Mouse (Mus musculus) midbrain, embryonic 15.5 days (tissue): ENCODE measurements around the gene Tsc22d4. TPM values are rescaled to one million over a fixed set of nuclear protein-coding genes. Genes with fewer than 3 reads are reported as not detected.

ENCODE experiments used
- ATAC-seq: fragments of 200-750 bp; cut with Nextera tagmentation; replicated peaks from 2 replicates; pipeline ENCODE4 v1.8.0; 2017; ENCODE audit warnings: moderate TSS enrichment
- H3K27ac ChIP-seq: fragments of 300-500 bp; sonication (generic); 2 replicates; pipeline ENCODE4 v1.5.1; 2015; ENCODE audit warnings: mild to moderate bottlenecking, inconsistent platforms
- H3K27me3 ChIP-seq: fragments of 300-500 bp; sonication (generic); replicated peaks from 2 replicates; pipeline ENCODE4 v1.6.1; 2015; ENCODE audit warnings: inconsistent platforms
- H3K36me3 ChIP-seq: fragments of 300-500 bp; sonication (generic); replicated peaks from 2 replicates; pipeline ENCODE4 v1.6.1; 2015; ENCODE audit warnings: inconsistent platforms
- H3K4me1 ChIP-seq: fragments of 300-500 bp; sonication (generic); 2 replicates; pipeline ENCODE4 v1.6.1; 2015; ENCODE audit warnings: inconsistent platforms
- H3K4me2 ChIP-seq: fragments of 300-500 bp; sonication (generic); 2 replicates; pipeline ENCODE4 v1.6.1; 2015; ENCODE audit warnings: inconsistent platforms, mild to moderate bottlenecking, moderate library complexity
- H3K4me3 ChIP-seq: fragments of 300-500 bp; sonication (generic); 2 replicates; pipeline ENCODE4 v1.5.1; 2015; ENCODE audit warnings: mild to moderate bottlenecking, inconsistent platforms
- H3K9ac ChIP-seq: fragments of 300-500 bp; sonication (generic); 2 replicates; pipeline ENCODE4 v1.6.1; 2015; ENCODE audit warnings: mild to moderate bottlenecking, inconsistent platforms
- H3K9me3 ChIP-seq: fragments of 300-500 bp; sonication (generic); 2 replicates; pipeline ENCODE4 v1.6.1; 2016; ENCODE audit warnings: inconsistent platforms
- WGBS: fragments of 180-500 bp; shearing (Covaris S2); methylation state at CpG from one replicate; pipeline ENCODE4 v1.1.7; 2015; ENCODE audit warnings: mixed read lengths; 5-methylcytosine and 5-hydroxymethylcytosine counted together
- polyA plus RNA-seq: library from polyadenylated mRNA; unstranded; fragments of >200 nt; fragmentation: Nextera tagmentation; extraction: Ambion mirVana; gene quantifications from 2 replicates; pipeline ENCODE4 v1.2.1, GENCODE M21; 2015

Tsc22d4 gene
- polyA plus RNA-seq, 1 experiment from 2014 or later, result 58.0 TPM

DNA sequence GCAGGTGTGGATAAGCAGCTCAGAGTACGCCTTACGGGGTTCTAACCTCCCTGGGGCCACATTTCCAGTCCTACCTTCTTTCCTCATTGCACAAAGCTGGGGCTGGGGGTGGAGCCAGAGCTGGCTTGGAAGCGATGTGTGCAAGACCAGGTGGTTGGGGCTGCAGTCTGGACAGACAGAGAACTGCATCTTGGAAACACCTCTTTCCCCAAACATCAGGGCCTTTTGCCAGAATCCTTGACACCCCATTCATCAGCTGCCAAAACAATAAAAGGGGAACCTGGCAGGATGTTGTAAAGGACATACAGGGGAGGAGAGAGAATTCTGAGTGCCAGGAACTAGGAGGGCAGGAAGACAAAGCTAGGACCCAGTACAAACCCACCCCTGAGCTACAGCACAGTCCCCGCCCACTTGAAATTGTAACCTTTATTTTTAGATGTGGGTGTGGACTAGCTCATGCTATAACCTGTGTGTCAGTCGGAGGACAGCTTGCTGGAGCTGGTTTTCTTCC, 30.9 kb downstream of the Tsc22d4 start:
- Histone ChIP-seq H3K36me3 (peaks cover 5% of the 10 kb centered on the region; the same call in 1 of the 2 replicates), H3K9ac (no peak overlapping the region), H3K4me2 (no peak overlapping the region), H3K27me3 (no peaks in the 10 kb centered on the region), H3K9me3 (no peaks in the 10 kb centered on the region), H3K4me1 (peaks cover 19% of the 10 kb centered on the region), H3K4me3 (no peak overlapping the region), H3K27ac (no peak overlapping the region)
- ATAC-seq, result no peak
- 43% methylated on average over 5 of the region's 5 CpGs for WGBS

DNA sequence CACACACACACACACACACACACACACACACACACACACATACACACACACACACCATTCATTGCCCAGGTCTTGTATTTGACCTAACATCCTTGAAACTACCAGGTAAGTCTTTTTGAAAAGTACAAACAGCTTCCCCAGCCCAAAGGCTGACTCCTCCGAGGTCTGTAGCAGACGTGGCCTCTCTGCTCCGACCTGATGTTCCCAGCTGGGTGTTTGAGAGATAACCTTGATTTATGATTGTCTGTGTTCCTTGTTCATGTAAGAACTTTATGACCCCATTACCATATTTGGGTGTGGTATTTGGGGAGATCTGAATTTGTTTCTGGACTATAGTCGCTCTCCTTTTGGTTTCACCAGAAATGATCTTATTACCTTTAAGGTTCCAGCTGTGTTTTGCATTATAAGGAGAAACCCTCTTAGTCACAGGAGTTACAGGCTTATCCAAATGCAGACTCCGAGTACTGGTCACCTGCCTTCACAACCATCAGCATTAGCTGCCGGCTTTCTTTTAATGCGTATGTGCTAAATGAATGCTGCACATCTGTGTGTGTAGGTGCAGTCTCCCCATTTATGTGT, 31.8 kb downstream of the Tsc22d4 start:
- no peak overlapping the region for H3K9ac ChIP-seq
- no peaks in the 10 kb centered on the region for H3K9me3 ChIP-seq
- H3K27me3 ChIP-seq, result no peaks in the 10 kb centered on the region
- no peak for ATAC-seq
- no peak overlapping the region for H3K4me2 ChIP-seq
- H3K27ac ChIP-seq, result peak overlapping the region; percentile 88
- H3K36me3 ChIP-seq, result peaks cover 7% of the 10 kb centered on the region; the same call in 1 of the 2 replicates
- WGBS, result 88% methylated on average over 7 of the region's 7 CpGs
- H3K4me3 ChIP-seq, result no peak overlapping the region
- peaks cover 27% of the 10 kb centered on the region for H3K4me1 ChIP-seq

DNA sequence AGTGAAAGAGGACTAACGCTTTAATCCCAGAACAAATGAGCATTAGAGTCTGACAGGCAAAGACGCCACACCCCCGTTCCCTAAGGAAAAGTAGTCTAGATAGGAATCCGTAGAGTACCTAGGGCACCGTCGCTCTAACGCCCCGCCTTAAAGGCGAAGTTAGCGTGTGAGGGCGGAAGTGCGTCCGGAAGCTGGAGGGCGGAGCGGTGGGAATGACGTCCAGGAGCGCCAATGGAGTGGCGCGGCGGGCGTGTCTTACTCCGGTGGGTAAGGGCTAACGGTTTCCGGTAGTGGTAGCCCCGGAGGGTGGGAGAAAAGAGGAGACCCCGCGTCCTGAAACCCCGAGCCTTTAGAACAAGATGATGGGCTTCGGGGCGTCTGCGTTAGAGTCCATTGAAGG, 33.1 kb downstream of the Tsc22d4 start, which contains the start of gene Ppp1r35:
Gene Ppp1r35 (plus strand): TSS at position 215 of the 400 bp plus-strand sequence.
- ATAC-seq, result peak; percentile 95
- H3K9ac ChIP-seq, result peak within 1 kb of the TSS; percentile 87
- no peaks in the 10 kb centered on the region for H3K27me3 ChIP-seq
- H3K27ac ChIP-seq, result peak within 1 kb of the TSS; percentile 88
- WGBS, result 0% methylated on average over 31 of the region's 31 CpGs
- no peaks in the 10 kb centered on the region for H3K9me3 ChIP-seq
- peak within 1 kb of the TSS; percentile 94 for H3K4me2 ChIP-seq
- H3K4me1 ChIP-seq, result peaks cover 40% of the 10 kb centered on the region
- H3K4me3 ChIP-seq, result peak within 1 kb of the TSS; percentile 92
- H3K36me3 ChIP-seq, result peaks cover 12% of the 10 kb centered on the region; the same call in 1 of the 2 replicates

DNA sequence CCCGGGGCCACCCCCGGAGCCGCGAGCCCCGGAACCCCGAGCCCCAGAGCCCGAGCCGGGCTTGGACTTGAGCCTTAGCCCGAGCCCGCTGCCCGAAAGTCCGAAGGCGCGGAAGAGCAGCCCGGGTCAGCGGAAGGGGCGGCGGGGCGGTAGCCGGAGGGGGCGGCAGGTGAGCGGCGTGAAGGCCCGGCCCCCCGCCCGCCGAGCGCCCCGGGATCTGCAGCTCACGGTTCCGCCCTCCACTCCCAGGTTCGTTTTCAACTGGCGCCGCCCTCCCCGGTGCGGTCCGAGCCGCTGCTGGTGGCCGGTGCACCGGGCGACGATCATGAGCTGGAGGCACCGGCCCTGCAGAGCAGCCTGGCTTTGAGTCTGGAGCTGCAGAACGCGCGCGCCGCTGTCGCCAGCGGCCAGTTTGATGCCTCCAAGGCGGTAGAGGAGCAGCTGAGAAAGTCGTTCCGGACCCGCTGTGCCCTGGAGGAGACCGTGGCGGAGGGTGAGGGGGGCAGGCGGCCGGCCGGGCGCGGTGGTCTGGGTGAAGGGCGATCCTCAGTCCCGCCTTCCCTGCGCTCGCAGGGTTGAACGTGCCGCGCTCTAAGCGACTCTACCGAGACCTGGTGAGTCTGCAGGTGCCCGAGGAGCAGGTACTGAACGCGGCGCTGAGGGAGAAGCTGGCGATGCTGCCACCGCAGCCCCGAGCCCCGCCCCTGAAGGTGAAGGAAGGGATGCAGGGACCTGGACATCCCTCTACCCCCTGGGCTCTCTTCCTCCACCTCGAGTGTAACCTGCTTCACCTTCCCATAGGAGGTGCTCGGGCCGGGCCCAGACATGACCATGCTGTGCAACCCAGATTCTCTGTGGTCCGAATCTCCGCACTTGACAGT, 33.8 kb downstream of the Tsc22d4 start:
- peak; percentile 25 for ATAC-seq
- peak overlapping the region; percentile 92 for H3K4me3 ChIP-seq
- peak overlapping the region; percentile 87 for H3K9ac ChIP-seq
- WGBS, result under 1% methylated on average over 61 of the region's 83 CpGs
- peak overlapping the region; percentile 88 for H3K27ac ChIP-seq
- H3K4me2 ChIP-seq, result peak overlapping the region; percentile 94
- no peaks in the 10 kb centered on the region for H3K9me3 ChIP-seq
- H3K36me3 ChIP-seq, result peaks cover 12% of the 10 kb centered on the region; the same call in 1 of the 2 replicates
- peaks cover 46% of the 10 kb centered on the region for H3K4me1 ChIP-seq
- H3K27me3 ChIP-seq, result no peaks in the 10 kb centered on the region

DNA sequence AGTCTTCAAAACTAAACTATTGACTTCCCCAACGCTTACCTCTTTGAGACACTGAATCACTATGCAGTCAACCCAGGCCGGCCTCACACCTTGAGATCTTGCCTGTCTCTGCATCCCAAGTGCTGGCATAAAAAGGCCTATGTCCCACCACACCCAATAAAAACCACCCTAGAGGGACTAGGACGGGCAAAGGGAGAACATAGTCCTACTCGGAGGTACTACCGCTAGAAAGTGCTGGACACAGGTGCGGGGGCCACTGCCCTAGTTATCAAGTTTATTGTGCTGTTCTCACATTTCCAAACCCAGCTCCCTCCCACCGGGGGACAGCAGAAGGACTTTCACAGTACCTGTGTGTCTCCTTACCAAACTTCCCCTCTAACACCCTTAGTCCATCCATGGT, 36.1 kb downstream of the Tsc22d4 start:
- H3K36me3 ChIP-seq, result peaks cover 12% of the 10 kb centered on the region; the same call in 1 of the 2 replicates
- H3K27ac ChIP-seq, result no peak overlapping the region
- peaks cover 57% of the 10 kb centered on the region for H3K4me1 ChIP-seq
- 94% methylated on average over 7 of the region's 7 CpGs for WGBS
- H3K9me3 ChIP-seq, result no peaks in the 10 kb centered on the region
- no peak overlapping the region for H3K4me3 ChIP-seq
- no peaks in the 10 kb centered on the region for H3K27me3 ChIP-seq
- H3K4me2 ChIP-seq, result no peak overlapping the region
- no peak overlapping the region for H3K9ac ChIP-seq
- no peak for ATAC-seq

DNA sequence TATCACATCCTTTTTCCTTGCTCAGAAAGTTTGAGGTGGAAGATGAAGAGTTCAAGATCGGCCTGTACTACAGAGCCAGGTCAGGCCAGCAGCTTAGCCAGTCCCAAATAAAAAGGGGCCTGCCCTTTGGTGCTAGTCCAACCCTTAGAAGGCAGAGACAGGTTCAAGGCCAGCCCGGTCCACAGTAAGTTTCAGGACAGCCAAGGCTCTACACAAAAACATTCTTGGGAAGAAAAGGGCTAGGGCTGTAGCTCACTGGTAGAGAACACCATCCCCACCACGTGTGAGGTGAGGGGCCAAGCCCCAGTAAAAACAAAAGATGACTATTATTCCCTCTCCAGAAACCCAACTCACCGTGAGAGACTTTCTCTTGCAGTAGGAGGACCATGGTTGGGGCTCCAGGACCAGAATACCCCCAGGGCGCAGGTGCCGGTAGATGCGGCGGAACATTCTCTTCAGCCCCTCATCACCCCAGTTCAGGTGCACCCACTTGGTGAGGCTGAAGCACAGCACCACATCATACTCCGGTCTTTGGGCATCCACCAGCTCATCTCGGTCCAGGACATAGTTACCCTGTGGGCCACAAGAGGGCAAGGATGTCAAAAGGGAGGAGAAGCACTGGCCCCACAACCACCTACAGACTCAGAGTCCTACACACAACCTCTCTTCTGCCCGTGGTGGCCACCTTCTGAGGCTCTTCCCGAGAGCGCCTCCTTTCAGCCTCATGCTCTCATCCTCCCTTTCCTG, 37.4 kb downstream of the Tsc22d4 start:
- WGBS, result 84% methylated on average over 13 of the region's 13 CpGs
- Histone ChIP-seq H3K36me3 (peaks cover 12% of the 10 kb centered on the region; the same call in 1 of the 2 replicates), H3K9ac (0 out of 2 replicates have a peak overlapping the region, but pooled peaks have one; percentile 88), H3K4me2 (peak overlapping the region; percentile 91), H3K27ac (no peak overlapping the region), H3K9me3 (no peaks in the 10 kb centered on the region), H3K4me1 (peaks cover 60% of the 10 kb centered on the region), H3K27me3 (no peaks in the 10 kb centered on the region), H3K4me3 (peak overlapping the region; percentile 72)
- ATAC-seq, result no peak

DNA sequence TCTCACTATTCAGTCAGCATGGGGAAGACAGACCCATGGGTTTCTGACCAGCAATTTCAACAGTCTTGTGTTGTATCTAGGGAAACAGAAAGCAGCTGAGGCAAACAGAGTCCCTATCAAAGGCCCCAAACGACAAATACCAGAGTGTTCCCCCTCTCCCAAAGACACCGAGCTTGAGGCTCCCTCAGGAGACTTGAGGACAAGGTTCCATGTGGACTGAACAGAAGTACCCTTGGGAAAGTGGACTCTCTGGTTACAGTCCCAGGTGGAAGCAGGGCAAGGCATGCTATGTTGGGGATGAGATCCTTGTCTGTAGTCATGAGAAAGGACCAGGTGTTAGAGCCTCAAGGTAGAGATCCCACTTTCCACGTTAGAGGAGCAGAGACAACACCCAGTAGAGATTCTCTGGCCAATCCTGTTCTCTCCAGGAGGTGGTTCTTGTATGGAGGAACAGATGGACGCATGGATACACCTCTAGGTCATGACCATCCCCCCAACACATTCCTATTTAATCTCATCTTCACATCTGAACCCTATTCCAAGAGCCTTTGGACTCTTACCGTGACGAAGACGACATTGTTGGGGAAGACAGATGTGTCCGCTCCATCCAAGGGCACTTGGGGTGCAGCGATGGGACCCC, 38.5 kb downstream of the Tsc22d4 start:
- Histone ChIP-seq H3K4me2 (peak overlapping the region; percentile 91), H3K4me3 (peak overlapping the region; percentile 72), H3K4me1 (peaks cover 61% of the 10 kb centered on the region), H3K36me3 (peaks cover 12% of the 10 kb centered on the region; the same call in 1 of the 2 replicates), H3K9ac (0 out of 2 replicates have a peak overlapping the region, but pooled peaks have one; percentile 88), H3K27ac (no peak overlapping the region), H3K9me3 (no peaks in the 10 kb centered on the region), H3K27me3 (no peaks in the 10 kb centered on the region)
- WGBS, result 65% methylated on average over 9 of the region's 9 CpGs
- no peak for ATAC-seq

DNA sequence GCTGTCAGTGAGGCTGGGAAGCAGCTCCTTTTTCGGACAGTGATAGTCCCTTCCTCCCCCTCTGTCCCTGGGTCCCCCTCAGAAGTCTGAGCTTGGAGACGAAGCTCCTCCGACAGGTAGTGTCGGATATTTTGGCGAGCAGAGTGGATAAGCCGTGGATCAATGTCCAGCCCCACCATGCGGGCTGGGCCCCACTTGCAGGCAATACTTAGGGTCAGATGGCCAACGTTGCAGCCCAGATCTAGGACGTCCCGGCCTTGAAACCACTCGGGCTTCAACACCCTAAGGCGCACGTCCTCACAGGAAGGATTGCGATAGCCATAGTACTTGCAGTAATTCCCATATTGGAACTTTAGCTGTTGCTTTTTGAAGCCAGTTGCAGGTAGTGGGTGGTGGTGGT, 39.0 kb downstream of the Tsc22d4 start:
- Histone ChIP-seq H3K4me2 (peak overlapping the region; percentile 91), H3K27me3 (no peaks in the 10 kb centered on the region), H3K36me3 (peaks cover 12% of the 10 kb centered on the region; the same call in 1 of the 2 replicates), H3K4me1 (peaks cover 59% of the 10 kb centered on the region), H3K9me3 (no peaks in the 10 kb centered on the region), H3K27ac (no peak overlapping the region), H3K4me3 (peak overlapping the region; percentile 72), H3K9ac (peak overlapping the region; percentile 88; the same call in 1 of the 2 replicates)
- WGBS, result 83% methylated on average over 14 of the region's 14 CpGs
- no peak for ATAC-seq

DNA sequence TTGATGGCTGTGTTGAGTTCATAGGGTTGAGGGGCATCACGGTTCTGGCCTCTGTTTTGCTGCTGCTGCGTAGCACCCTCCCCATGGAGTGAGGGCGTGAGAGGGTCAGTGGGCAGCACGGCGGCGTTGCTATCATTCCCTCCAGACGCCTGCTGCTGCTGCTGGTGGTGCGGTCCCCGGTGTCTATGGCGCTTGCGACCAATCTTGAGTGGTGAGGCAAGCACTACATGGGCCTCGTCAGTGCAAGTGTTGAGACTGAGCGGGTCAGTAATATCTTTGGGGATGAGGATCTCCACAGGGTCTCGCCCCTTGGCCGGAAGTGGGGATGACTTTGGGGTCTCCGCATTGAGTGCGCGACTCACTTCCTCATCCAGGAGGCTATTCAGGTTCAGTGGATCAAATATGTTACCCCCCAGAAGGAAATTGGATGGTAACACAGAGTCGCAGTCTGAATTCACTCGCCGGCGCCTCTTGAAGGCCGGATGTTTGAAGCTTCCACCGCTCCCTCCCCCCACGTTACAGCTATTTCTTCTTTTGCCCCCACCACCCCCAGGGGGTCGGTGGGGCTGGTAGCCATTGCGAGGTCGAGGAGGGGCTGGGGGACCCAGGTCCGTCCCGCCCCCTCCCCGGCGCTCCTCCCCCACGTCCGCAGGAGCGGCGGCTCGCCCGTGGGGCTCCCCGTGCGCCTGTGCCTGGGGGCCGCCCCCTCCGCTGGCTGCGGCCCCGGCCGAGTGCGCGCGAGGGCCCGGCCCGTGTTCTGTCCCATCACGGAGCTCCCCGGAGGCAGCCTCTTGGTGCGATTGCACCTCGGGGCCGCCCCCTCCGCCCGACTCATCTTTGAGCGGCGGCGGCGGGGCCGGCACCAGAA, 39.9 kb downstream of the Tsc22d4 start:
- peak overlapping the region; percentile 99 for H3K27ac ChIP-seq
- peak overlapping the region; percentile 72 for H3K4me3 ChIP-seq
- peak; percentile 16 for ATAC-seq
- H3K27me3 ChIP-seq, result no peaks in the 10 kb centered on the region
- peaks cover 12% of the 10 kb centered on the region; the same call in 1 of the 2 replicates for H3K36me3 ChIP-seq
- peak overlapping the region; percentile 88 for H3K9ac ChIP-seq
- 2% methylated on average over 48 of the region's 62 CpGs for WGBS
- H3K4me2 ChIP-seq, result peak overlapping the region; percentile 91
- H3K4me1 ChIP-seq, result peaks cover 50% of the 10 kb centered on the region
- H3K9me3 ChIP-seq, result no peaks in the 10 kb centered on the region

DNA sequence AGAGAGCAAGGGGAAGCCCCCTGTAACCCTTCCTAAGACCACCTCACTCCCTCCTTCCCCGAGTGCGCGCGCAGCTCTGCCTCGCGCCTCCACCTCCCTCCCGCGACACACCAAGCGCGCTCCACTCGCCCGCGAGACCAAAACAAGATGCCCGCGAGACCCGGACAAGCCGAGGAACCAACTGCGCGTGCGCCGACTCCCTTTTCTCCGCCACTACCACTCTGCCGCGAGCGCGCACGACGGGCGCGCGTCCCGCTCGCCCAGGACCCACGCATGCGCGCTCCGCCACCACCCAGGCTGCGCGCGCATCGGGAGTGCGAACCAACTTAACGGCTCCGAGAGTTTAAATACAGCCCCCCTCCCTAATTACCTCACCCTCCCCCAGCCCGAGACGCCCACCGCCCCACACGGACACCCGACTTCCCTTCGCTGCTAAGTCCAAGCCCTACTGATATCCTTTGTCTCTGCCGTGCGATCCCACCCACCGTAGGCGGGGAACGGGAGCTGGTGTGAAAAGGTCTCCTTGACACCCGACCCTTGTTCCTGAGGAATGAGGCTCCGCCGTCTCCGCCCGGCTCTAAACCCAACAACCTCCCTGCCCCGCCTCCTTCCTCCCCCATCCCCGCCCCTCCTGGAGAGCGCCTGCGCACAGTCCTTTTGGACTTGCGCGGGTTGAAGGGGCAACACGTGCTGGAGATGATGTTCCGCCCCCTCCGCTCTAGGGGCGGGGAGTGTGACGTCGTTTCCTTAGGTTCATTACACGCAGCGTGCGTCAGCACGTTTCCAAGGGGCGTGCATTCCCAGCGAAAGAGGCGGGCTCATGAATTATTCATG, 40.8 kb downstream of the Tsc22d4 start:
- Histone ChIP-seq H3K4me1 (peaks cover 44% of the 10 kb centered on the region), H3K27me3 (no peaks in the 10 kb centered on the region), H3K36me3 (peaks cover 7% of the 10 kb centered on the region; the same call in 1 of the 2 replicates), H3K4me3 (peak overlapping the region; percentile 72), H3K27ac (peak overlapping the region; percentile 99), H3K4me2 (peak overlapping the region; percentile 91), H3K9ac (peak overlapping the region; percentile 88), H3K9me3 (no peaks in the 10 kb centered on the region)
- under 1% methylated on average over 79 of the region's 79 CpGs for WGBS
- ATAC-seq, result peak; percentile 90
